Mouse (Mus musculus) ES-CJ7 (cell line): ENCODE measurements around the gene Hacd2.

ENCODE experiments used
- DNase-seq: peaks from one replicate; pipeline ENCODE4 v3.0.0; 2011; ENCODE audit warnings: low read depth, low spot score

Hacd2 gene

GRCm38 (mm10) chr16:35113496-35113895 is 91.3 kb downstream of the Hacd2 start:
- DNase-seq: no peak

- no peak for DNase-seq
Observed at GRCm38 (mm10) chr16:35116328-35116956, 94.2 kb downstream of the Hacd2 start.

DNA sequence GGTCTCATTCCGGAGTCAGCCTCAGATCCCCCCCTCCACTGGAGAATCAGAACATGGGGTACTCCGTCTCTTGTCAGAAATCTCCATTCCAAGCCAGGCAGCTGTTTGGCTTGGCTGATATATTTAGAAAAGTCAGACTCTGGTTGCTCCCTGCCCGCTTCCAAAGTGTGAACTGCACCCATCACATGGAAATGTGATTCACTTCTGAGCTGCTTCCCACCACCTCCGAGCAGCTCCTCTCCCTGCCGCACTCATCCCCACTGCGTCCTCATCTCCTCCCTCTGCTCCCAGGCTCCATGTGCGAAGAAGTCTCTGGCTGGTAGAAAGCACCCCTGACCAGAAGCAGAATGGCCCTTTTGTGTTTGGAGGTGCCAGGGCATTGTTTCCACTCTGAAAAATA is 95.2 kb downstream of the Hacd2 start:
- no peak for DNase-seq

- no peak for DNase-seq
Observed at GRCm38 (mm10) chr16:35120603-35121002, 98.4 kb downstream of the Hacd2 start.

DNA sequence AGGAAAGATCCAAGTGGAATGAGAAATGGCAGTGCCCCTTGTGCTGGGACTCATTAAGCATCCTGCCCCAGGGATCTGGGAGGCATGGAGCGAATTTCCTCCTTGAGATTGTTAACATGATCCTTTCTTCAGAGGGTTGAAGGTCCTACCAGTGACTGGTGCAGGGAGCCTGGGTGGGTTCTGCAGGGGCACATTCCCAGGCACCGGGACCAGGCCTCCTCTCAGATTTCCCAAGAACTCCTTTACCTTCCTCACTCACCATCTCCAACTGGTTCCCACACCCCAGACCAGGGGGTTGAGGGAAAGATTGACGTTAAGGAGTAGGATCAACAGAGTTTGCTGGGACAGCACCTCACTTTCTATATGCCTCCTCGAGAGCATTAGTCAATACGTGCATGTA is 105.0 kb downstream of the Hacd2 start:
- DNase-seq: no peak

DNA sequence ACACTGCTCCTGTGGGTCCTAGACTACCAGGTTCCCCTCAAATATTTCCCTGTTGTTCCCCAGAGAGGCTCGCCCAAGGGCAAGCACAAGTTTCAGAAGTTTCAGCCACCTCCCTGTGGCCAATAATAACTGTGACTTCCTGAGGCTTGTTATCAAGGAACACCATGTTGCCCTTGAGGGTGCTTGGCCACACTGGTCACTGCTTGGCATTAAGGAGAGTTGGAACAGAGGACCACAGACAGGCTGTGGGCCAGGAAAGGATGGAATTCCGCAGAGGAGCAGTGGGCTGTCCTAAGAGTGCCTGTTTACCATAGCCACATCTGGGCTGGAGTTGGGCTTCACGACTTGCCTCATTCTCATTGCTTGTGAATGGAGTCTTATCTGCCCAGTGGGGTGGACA is 107.9 kb downstream of the Hacd2 start:
- no peak for DNase-seq

- no peak for DNase-seq
Observed at GRCm38 (mm10) chr16:35139416-35139815, 117.2 kb downstream of the Hacd2 start.

DNA sequence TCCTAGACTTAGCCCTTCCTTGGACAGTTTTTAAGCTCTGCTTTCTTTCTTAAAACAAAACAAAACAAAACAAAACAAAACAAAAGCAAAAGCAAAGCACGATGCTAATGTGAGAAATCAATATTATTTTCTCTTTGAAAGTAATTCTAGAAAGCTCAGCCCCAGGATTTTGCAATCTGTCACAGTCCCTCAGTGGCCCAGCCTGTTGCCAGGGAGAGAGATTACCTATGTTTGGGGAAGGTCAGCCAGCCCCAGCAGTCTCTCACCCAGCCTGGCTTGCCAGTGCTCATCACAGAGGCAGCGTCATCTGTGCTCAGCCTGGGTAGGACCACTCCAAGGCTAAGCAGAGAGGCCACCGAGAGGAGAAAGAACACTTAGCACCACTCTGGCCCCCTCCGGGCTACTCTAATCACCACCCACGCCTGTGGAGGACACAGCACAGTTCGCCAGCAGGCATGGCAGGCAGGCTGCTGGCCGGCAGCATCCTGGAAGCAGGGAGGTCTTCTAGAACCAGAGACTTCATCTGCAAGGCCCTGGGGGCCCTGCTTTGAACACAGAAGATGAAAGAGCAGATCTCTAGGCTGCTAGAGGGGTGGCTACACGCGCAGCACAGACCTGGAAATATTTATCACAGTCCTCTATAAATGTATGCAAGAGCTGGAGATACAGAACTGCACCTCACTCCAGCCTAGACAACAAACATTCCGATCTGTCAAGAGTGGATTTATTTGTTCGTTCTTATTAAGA is 117.8 kb downstream of the Hacd2 start:
- no peak for DNase-seq

DNA sequence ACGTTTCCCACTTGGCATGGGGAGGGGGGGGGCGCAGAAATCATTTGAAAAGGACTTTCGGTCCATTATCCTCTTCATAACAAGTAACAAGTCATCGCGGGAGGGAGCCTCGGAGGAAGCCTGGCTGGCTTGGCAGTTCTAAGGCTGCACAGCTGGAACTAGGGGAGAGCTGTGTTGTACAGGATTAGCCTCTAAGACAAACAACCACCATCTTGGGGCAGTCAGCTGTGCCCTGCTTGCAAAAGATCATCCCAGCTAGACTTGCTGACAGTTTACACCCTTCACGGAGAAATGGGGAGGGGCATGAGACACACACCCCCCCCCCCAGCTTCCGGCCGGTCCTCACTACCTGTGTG is 118.4 kb downstream of the Hacd2 start:
- no peak for DNase-seq

DNA sequence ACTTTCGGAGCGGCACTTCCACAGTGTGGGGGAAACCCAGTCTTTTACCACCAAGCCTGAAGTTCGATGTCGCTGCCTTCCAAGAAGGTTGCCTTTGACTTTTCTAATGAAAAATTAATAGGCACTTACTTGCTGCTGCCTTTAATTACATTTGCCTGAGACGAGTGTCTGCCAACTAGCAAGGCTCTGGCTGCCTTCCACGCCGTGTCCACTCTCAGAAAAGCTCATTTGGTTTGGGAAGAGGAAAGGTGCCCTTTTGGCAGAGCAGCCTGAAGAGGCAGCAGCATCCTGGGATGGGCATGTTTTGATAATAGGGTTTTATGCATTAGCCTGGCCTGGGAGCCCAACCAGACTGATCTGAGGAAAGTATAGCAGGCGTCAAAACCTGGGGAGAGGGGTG is 119.6 kb downstream of the Hacd2 start:
- DNase-seq: no peak

GRCm38 (mm10) chr16:35146153-35146552 is 123.9 kb downstream of the Hacd2 start:
- DNase-seq: peak; percentile 93

DNA sequence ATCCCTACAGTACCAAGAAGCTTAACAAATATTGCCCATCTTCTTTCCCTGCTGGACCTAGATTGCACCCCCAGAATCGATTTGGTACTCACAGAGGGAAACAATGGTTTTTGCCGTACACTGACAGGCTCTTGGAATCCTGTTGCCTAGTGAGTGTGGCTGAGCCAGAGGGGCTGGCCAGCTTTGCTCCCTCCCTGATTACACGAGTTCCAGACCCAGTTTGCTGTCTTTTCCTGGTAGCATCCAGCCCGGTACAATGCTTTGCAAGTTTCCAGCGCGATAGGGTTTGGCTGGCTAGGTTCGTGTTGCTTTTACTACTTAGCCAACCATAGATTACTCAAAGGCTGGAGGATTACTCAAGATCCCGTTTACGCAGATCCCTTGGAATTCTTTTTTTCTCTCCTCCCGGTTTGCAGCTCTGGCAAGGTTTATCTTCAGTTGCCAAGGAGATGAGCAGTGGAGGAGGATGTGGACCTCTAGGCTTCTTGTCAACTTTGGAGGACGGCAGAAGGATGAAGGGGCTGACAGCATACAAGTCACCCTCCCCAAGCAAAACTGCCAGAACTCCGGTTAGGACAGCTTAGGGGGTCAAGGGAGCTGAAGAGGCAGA is 131.0 kb downstream of the Hacd2 start:
- no peak for DNase-seq

- peak; percentile 10 for DNase-seq
Observed at GRCm38 (mm10) chr16:35154245-35154640, 132.0 kb downstream of the Hacd2 start.

GRCm38 (mm10) chr16:35154641-35155390 is 132.6 kb downstream of the Hacd2 start, which contains the start of gene Adcy5:
Adcy5 (plus strand) TSS chr16:35154877.
- peak; percentile 28 for DNase-seq

GRCm38 (mm10) chr16:35155391-35156305 is 133.4 kb downstream of the Hacd2 start:
- peak; percentile 48 for DNase-seq

- peak; percentile 57 for DNase-seq
Observed at GRCm38 (mm10) chr16:35156306-35156695, 134.1 kb downstream of the Hacd2 start.

DNA sequence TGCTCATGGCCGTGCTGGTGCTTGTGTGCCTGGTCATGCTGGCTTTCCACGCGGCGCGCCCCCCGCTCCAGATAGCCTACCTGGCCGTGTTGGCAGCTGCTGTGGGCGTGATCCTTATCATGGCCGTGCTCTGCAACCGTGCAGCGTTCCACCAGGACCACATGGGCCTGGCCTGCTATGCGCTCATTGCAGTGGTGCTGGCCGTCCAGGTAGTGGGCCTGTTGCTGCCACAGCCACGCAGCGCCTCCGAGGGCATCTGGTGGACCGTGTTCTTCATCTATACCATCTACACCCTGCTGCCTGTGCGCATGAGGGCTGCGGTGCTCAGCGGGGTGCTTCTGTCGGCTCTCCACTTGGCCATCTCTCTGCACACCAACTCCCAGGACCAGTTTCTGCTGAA is 134.6 kb downstream of the Hacd2 start:
- no peak for DNase-seq
